Mouse (Mus musculus): ENCODE measurements around the gene Foxp1. TPM values are rescaled to one million over a fixed set of nuclear protein-coding genes. Genes with fewer than 3 reads are reported as not detected.
A peak's percentile ranks its signal among the peaks of the same experiment; 100 is the strongest.

Gene Foxp1
- polyA plus RNA-seq, 1 experiment from 2014 or later = 190 TPM

- Histone ChIP-seq H3K27me3 (ENCODE audit: control insufficient read depth, insufficient read depth, low read length) (no peaks in the 10 kb centered on the region), H3K4me3 (ENCODE audit: low read depth, low read length) (no peak overlapping the region), H3K36me3 (ENCODE audit: control insufficient read depth, insufficient read depth, low read length) (no peaks in the 10 kb centered on the region), H3K27ac (ENCODE audit: low read length) (no peak overlapping the region), H3K4me2 (replicated peaks; ENCODE audit: low read depth, low read length) (no peak overlapping the region), H3K4me1 (ENCODE audit: control insufficient read depth, insufficient read depth, low read length) (peaks cover 9% of the 10 kb centered on the region; the same call in 1 of the 2 replicates), H3K9ac (replicated peaks; ENCODE audit: low read depth, low read length) (no peak overlapping the region), H3K9me3 (ENCODE audit: control insufficient read depth, low read depth, low read length) (no peaks in the 10 kb centered on the region)
- WGBS = 83% methylated on average over 3 of the region's 3 CpGs
- ATAC-seq (ENCODE audit: insufficient number of reproducible peaks, insufficient read depth, low FRiP score, low read depth) = no peak
Measured at GRCm38 (mm10) chr6:99187914-99188313, 334.6 kb downstream of the Foxp1 start.

- Histone ChIP-seq H3K4me3 (ENCODE audit: low read depth, low read length) (no peak overlapping the region), H3K27me3 (ENCODE audit: control insufficient read depth, insufficient read depth, low read length) (no peaks in the 10 kb centered on the region), H3K4me2 (replicated peaks; ENCODE audit: low read depth, low read length) (no peak overlapping the region), H3K4me1 (ENCODE audit: control insufficient read depth, insufficient read depth, low read length) (peaks cover 9% of the 10 kb centered on the region; the same call in 1 of the 2 replicates), H3K36me3 (ENCODE audit: control insufficient read depth, insufficient read depth, low read length) (no peaks in the 10 kb centered on the region), H3K27ac (ENCODE audit: low read length) (no peak overlapping the region), H3K9ac (replicated peaks; ENCODE audit: low read depth, low read length) (no peak overlapping the region), H3K9me3 (ENCODE audit: control insufficient read depth, low read depth, low read length) (no peaks in the 10 kb centered on the region)
- no peak for ATAC-seq (ENCODE audit: insufficient number of reproducible peaks, insufficient read depth, low FRiP score, low read depth)
- 58% methylated on average over 2 of the region's 2 CpGs for WGBS
Measured at GRCm38 (mm10) chr6:99187415-99187814, 335.1 kb downstream of the Foxp1 start.

- Histone ChIP-seq H3K27me3 (ENCODE audit: control insufficient read depth, insufficient read depth, low read length) (no peaks in the 10 kb centered on the region), H3K36me3 (ENCODE audit: control insufficient read depth, insufficient read depth, low read length) (no peaks in the 10 kb centered on the region)
- WGBS = 61% methylated on average over 7 of the region's 7 CpGs
Measured at GRCm38 (mm10) chr6:99186569-99186968, 336.0 kb downstream of the Foxp1 start.

GRCm38 (mm10) chr6:99185797-99186196, 336.7 kb downstream of the Foxp1 start:
- Histone ChIP-seq H3K4me2 (replicated peaks; ENCODE audit: low read depth, low read length) (no peak overlapping the region), H3K9ac (replicated peaks; ENCODE audit: low read depth, low read length) (no peak overlapping the region), H3K27me3 (ENCODE audit: control insufficient read depth, insufficient read depth, low read length) (no peaks in the 10 kb centered on the region), H3K9me3 (ENCODE audit: control insufficient read depth, low read depth, low read length) (no peaks in the 10 kb centered on the region), H3K36me3 (ENCODE audit: control insufficient read depth, insufficient read depth, low read length) (no peaks in the 10 kb centered on the region), H3K4me1 (ENCODE audit: control insufficient read depth, insufficient read depth, low read length) (0 out of 2 replicates have a peak, but pooled peaks cover 3% of the 10 kb centered on the region), H3K4me3 (ENCODE audit: low read depth, low read length) (no peak overlapping the region), H3K27ac (ENCODE audit: low read length) (no peak overlapping the region)
- no peak for ATAC-seq (ENCODE audit: insufficient number of reproducible peaks, insufficient read depth, low FRiP score, low read depth)
- 87% methylated on average over 2 of the region's 2 CpGs for WGBS

More at GRCm38 (mm10) chr6:99186569-99186968, 336.0 kb downstream of the Foxp1 start:
- Histone ChIP-seq H3K4me1 (ENCODE audit: control insufficient read depth, insufficient read depth, low read length) (peaks cover 5% of the 10 kb centered on the region; the same call in 1 of the 2 replicates), H3K9ac (replicated peaks; ENCODE audit: low read depth, low read length) (no peak overlapping the region), H3K4me2 (replicated peaks; ENCODE audit: low read depth, low read length) (no peak overlapping the region), H3K4me3 (ENCODE audit: low read depth, low read length) (no peak overlapping the region), H3K9me3 (ENCODE audit: control insufficient read depth, low read depth, low read length) (no peaks in the 10 kb centered on the region), H3K27ac (ENCODE audit: low read length) (no peak overlapping the region)
- ATAC-seq (ENCODE audit: insufficient number of reproducible peaks, insufficient read depth, low FRiP score, low read depth) = no peak

- 0 out of 2 replicates have a peak, but pooled peaks cover 3% of the 10 kb centered on the region for H3K4me1 ChIP-seq (ENCODE audit: control insufficient read depth, insufficient read depth, low read length)
- H3K27ac ChIP-seq (ENCODE audit: low read length) = no peak overlapping the region
- 88% methylated on average over 5 of the region's 5 CpGs for WGBS
- H3K9ac ChIP-seq (replicated peaks; ENCODE audit: low read depth, low read length) = no peak overlapping the region
- no peaks in the 10 kb centered on the region for H3K36me3 ChIP-seq (ENCODE audit: control insufficient read depth, insufficient read depth, low read length)
- H3K9me3 ChIP-seq (ENCODE audit: control insufficient read depth, low read depth, low read length) = no peaks in the 10 kb centered on the region
- no peak overlapping the region for H3K4me3 ChIP-seq (ENCODE audit: low read depth, low read length)
- H3K4me2 ChIP-seq (replicated peaks; ENCODE audit: low read depth, low read length) = no peak overlapping the region
- H3K27me3 ChIP-seq (ENCODE audit: control insufficient read depth, insufficient read depth, low read length) = no peaks in the 10 kb centered on the region
- no peak for ATAC-seq (ENCODE audit: insufficient number of reproducible peaks, insufficient read depth, low FRiP score, low read depth)
Measured at GRCm38 (mm10) chr6:99184051-99184450, 338.5 kb downstream of the Foxp1 start.

- no peaks in the 10 kb centered on the region for H3K9me3 ChIP-seq (ENCODE audit: control insufficient read depth, low read depth, low read length)
- no peak overlapping the region for H3K27ac ChIP-seq (ENCODE audit: low read length)
- no peak overlapping the region for H3K4me2 ChIP-seq (replicated peaks; ENCODE audit: low read depth, low read length)
- H3K4me3 ChIP-seq (ENCODE audit: low read depth, low read length) = no peak overlapping the region
- H3K36me3 ChIP-seq (ENCODE audit: control insufficient read depth, insufficient read depth, low read length) = no peaks in the 10 kb centered on the region
- ATAC-seq (ENCODE audit: insufficient number of reproducible peaks, insufficient read depth, low FRiP score, low read depth) = no peak
- no peaks in the 10 kb centered on the region for H3K4me1 ChIP-seq (ENCODE audit: control insufficient read depth, insufficient read depth, low read length)
- 83% methylated on average over 4 of the region's 4 CpGs for WGBS
- H3K9ac ChIP-seq (replicated peaks; ENCODE audit: low read depth, low read length) = no peak overlapping the region
- H3K27me3 ChIP-seq (ENCODE audit: control insufficient read depth, insufficient read depth, low read length) = no peaks in the 10 kb centered on the region
Measured at GRCm38 (mm10) chr6:99182777-99183176, 339.7 kb downstream of the Foxp1 start.

- no peak for ATAC-seq (ENCODE audit: insufficient number of reproducible peaks, insufficient read depth, low FRiP score, low read depth)
- H3K4me1 ChIP-seq (ENCODE audit: control insufficient read depth, insufficient read depth, low read length) = peaks cover 27% of the 10 kb centered on the region
- WGBS = 93% methylated on average over 3 of the region's 3 CpGs
Measured at GRCm38 (mm10) chr6:99176216-99176615, 346.3 kb downstream of the Foxp1 start.

GRCm38 (mm10) chr6:99175377-99175776, 347.1 kb downstream of the Foxp1 start:
- no peak overlapping the region for H3K4me3 ChIP-seq (ENCODE audit: low read depth, low read length)
- H3K36me3 ChIP-seq (ENCODE audit: control insufficient read depth, insufficient read depth, low read length) = no peaks in the 10 kb centered on the region
- H3K9ac ChIP-seq (replicated peaks; ENCODE audit: low read depth, low read length) = no peak overlapping the region
- no peak overlapping the region for H3K4me2 ChIP-seq (replicated peaks; ENCODE audit: low read depth, low read length)
- H3K27me3 ChIP-seq (ENCODE audit: control insufficient read depth, insufficient read depth, low read length) = no peaks in the 10 kb centered on the region
- H3K9me3 ChIP-seq (ENCODE audit: control insufficient read depth, low read depth, low read length) = no peaks in the 10 kb centered on the region
- ATAC-seq (ENCODE audit: insufficient number of reproducible peaks, insufficient read depth, low FRiP score, low read depth) = no peak
- peak overlapping the region; percentile 44; the same call in 1 of the 2 replicates for H3K27ac ChIP-seq (ENCODE audit: low read length)
- peaks cover 27% of the 10 kb centered on the region for H3K4me1 ChIP-seq (ENCODE audit: control insufficient read depth, insufficient read depth, low read length)
- 43% methylated on average over 5 of the region's 5 CpGs for WGBS

More at GRCm38 (mm10) chr6:99176216-99176615, 346.3 kb downstream of the Foxp1 start:
- no peaks in the 10 kb centered on the region for H3K36me3 ChIP-seq (ENCODE audit: control insufficient read depth, insufficient read depth, low read length)
- H3K27me3 ChIP-seq (ENCODE audit: control insufficient read depth, insufficient read depth, low read length) = no peaks in the 10 kb centered on the region
- no peak overlapping the region for H3K27ac ChIP-seq (ENCODE audit: low read length)
- H3K9ac ChIP-seq (replicated peaks; ENCODE audit: low read depth, low read length) = no peak overlapping the region
- no peaks in the 10 kb centered on the region for H3K9me3 ChIP-seq (ENCODE audit: control insufficient read depth, low read depth, low read length)
- no peak overlapping the region for H3K4me2 ChIP-seq (replicated peaks; ENCODE audit: low read depth, low read length)
- no peak overlapping the region for H3K4me3 ChIP-seq (ENCODE audit: low read depth, low read length)

- Histone ChIP-seq H3K27ac (ENCODE audit: low read length) (peak overlapping the region; percentile 74), H3K27me3 (ENCODE audit: control insufficient read depth, insufficient read depth, low read length) (no peaks in the 10 kb centered on the region), H3K4me3 (ENCODE audit: low read depth, low read length) (no peak overlapping the region), H3K4me1 (ENCODE audit: control insufficient read depth, insufficient read depth, low read length) (peaks cover 27% of the 10 kb centered on the region), H3K36me3 (ENCODE audit: control insufficient read depth, insufficient read depth, low read length) (no peaks in the 10 kb centered on the region), H3K9me3 (ENCODE audit: control insufficient read depth, low read depth, low read length) (no peaks in the 10 kb centered on the region), H3K4me2 (replicated peaks; ENCODE audit: low read depth, low read length) (no peak overlapping the region), H3K9ac (replicated peaks; ENCODE audit: low read depth, low read length) (no peak overlapping the region)
- WGBS = 39% methylated on average over 2 of the region's 2 CpGs
- no peak for ATAC-seq (ENCODE audit: insufficient number of reproducible peaks, insufficient read depth, low FRiP score, low read depth)
Measured at GRCm38 (mm10) chr6:99173902-99174210, 348.7 kb downstream of the Foxp1 start.

Data from stomach, embryonic 14.5 days (tissue).